Mouse (Mus musculus) midbrain, embryonic 11.5 days (tissue): ENCODE measurements around the gene Sart1. TPM values are rescaled to one million over a fixed set of nuclear protein-coding genes. Genes with fewer than 3 reads are reported as not detected.

Source experiments
- ATAC-seq: fragments of 200-750 bp; cut with Nextera tagmentation; 2 replicates; pipeline ENCODE4 v1.8.0; 2017; ENCODE audit warnings: moderate TSS enrichment, moderate library complexity; ENCODE audit not compliant: low FRiP score
- DNase-seq: peaks from one replicate; pipeline ENCODE4 v3.0.0; 2015; ENCODE audit warnings: low spot score; ENCODE audit errors: missing footprints
- H3K27ac ChIP-seq: fragments of 300-500 bp; sonication (generic); 2 replicates; pipeline ENCODE4 v1.5.1; 2014; ENCODE audit warnings: low read depth, low read length
- H3K27me3 ChIP-seq: fragments of 300-500 bp; sonication (generic); 2 replicates; pipeline ENCODE4 v1.6.1; 2014; ENCODE audit warnings: mild to moderate bottlenecking, low read length, moderate library complexity, mixed read lengths; ENCODE audit not compliant: control insufficient read depth, insufficient read depth
- H3K36me3 ChIP-seq: fragments of 300-500 bp; sonication (generic); 2 replicates; pipeline ENCODE4 v1.6.1; 2014; ENCODE audit warnings: mild to moderate bottlenecking, low read length, moderate library complexity, mixed read lengths; ENCODE audit not compliant: control insufficient read depth, insufficient read depth
- H3K4me1 ChIP-seq: fragments of 300-500 bp; sonication (generic); 2 replicates; pipeline ENCODE4 v1.6.1; 2014; ENCODE audit warnings: low read length; ENCODE audit not compliant: control insufficient read depth, insufficient read depth
- H3K4me2 ChIP-seq: fragments of 300-500 bp; sonication (generic); 2 replicates; pipeline ENCODE4 v1.6.1; 2014; ENCODE audit warnings: mild to moderate bottlenecking, moderate library complexity
- H3K4me3 ChIP-seq: fragments of 300-500 bp; sonication (generic); 2 replicates; pipeline ENCODE4 v1.5.1; 2014; ENCODE audit warnings: low read depth, low read length
- H3K9ac ChIP-seq: fragments of 300-500 bp; sonication (generic); 2 replicates; pipeline ENCODE4 v1.6.1; 2014; ENCODE audit warnings: low read length
- H3K9me3 ChIP-seq: fragments of 300-500 bp; sonication (generic); 2 replicates; pipeline ENCODE4 v1.6.1; 2016; ENCODE audit warnings: low read length; ENCODE audit not compliant: control insufficient read depth
- WGBS: fragments of 180-500 bp; shearing (Covaris S2); extraction: QIAGEN DNeasy Blood & Tissue Kit; methylation state at CpG from one replicate; pipeline ENCODE4 v1.1.7; 2014; 5-methylcytosine and 5-hydroxymethylcytosine counted together
- polyA plus RNA-seq: library from polyadenylated mRNA; unstranded; fragments of >200 nt; fragmentation: Nextera tagmentation; extraction: Ambion mirVana; gene quantifications from 2 replicates; pipeline ENCODE4 v1.2.1, GENCODE M21; 2014

Sart1 gene
- polyA plus RNA-seq, 1 experiment from 2014 or later = 81.0 TPM

- DNase-seq (peak; percentile 93), ATAC-seq (no peak)
- WGBS = 6% methylated on average over 34 of the region's 34 CpGs
- Histone ChIP-seq H3K9ac (peak overlapping the region; percentile 62), H3K36me3 (no peaks in the 10 kb centered on the region), H3K4me2 (peak overlapping the region; percentile 67), H3K4me3 (peak overlapping the region; percentile 34), H3K27ac (no peak overlapping the region), H3K4me1 (peaks cover 4% of the 10 kb centered on the region), H3K9me3 (no peaks in the 10 kb centered on the region), H3K27me3 (no peaks in the 10 kb centered on the region)
Observed at GRCm38 (mm10) chr19:5348526-5349501, 39.7 kb downstream of the Sart1 start.

- H3K4me2 ChIP-seq = no peak overlapping the region
- H3K36me3 ChIP-seq = no peaks in the 10 kb centered on the region
- no peak overlapping the region for H3K4me3 ChIP-seq
- no peak overlapping the region for H3K9ac ChIP-seq
- H3K9me3 ChIP-seq = no peaks in the 10 kb centered on the region
- no peak for ATAC-seq
- WGBS = 77% methylated on average over 6 of the region's 6 CpGs
- no peak overlapping the region for H3K27ac ChIP-seq
- H3K27me3 ChIP-seq = no peaks in the 10 kb centered on the region
- H3K4me1 ChIP-seq = peaks cover 4% of the 10 kb centered on the region
- DNase-seq = no peak
Observed at GRCm38 (mm10) chr19:5348064-5348463, 40.4 kb downstream of the Sart1 start.

- no peaks in the 10 kb centered on the region for H3K9me3 ChIP-seq
- no peaks in the 10 kb centered on the region for H3K36me3 ChIP-seq
- WGBS = 85% methylated on average over 6 of the region's 6 CpGs
- no peak overlapping the region for H3K9ac ChIP-seq
- DNase-seq (no peak), ATAC-seq (no peak)
- H3K4me3 ChIP-seq = no peak overlapping the region
- H3K4me1 ChIP-seq = peaks cover 4% of the 10 kb centered on the region
- H3K27ac ChIP-seq = no peak overlapping the region
- H3K4me2 ChIP-seq = no peak overlapping the region
- H3K27me3 ChIP-seq = no peaks in the 10 kb centered on the region; the same call in 1 of the 2 replicates
Observed at GRCm38 (mm10) chr19:5345297-5346131, 43.0 kb downstream of the Sart1 start.

GRCm38 (mm10) chr19:5341360-5341759 lies 47.1 kb downstream of the Sart1 start:
- H3K9ac ChIP-seq = no peak overlapping the region
- no peaks in the 10 kb centered on the region for H3K36me3 ChIP-seq
- no peaks in the 10 kb centered on the region for H3K9me3 ChIP-seq
- no peak overlapping the region for H3K4me3 ChIP-seq
- no peak overlapping the region for H3K27ac ChIP-seq
- no peaks in the 10 kb centered on the region for H3K4me1 ChIP-seq
- WGBS = 89% methylated on average over 7 of the region's 7 CpGs
- no peak for DNase-seq
- no peak overlapping the region for H3K4me2 ChIP-seq
- ATAC-seq = no peak
- H3K27me3 ChIP-seq = no peaks in the 10 kb centered on the region; the same call in 1 of the 2 replicates

- ATAC-seq = no peak
- 22% methylated on average over 5 of the region's 5 CpGs for WGBS
- no peak overlapping the region for H3K9ac ChIP-seq
Observed at GRCm38 (mm10) chr19:5337975-5338374, 50.5 kb downstream of the Sart1 start.

GRCm38 (mm10) chr19:5335441-5335840 lies 53.1 kb downstream of the Sart1 start, which contains the start of gene Catsper1:
Catsper1 (plus strand) TSS chr19:5335741.
- ATAC-seq (no peak), DNase-seq (no peak)
- Histone ChIP-seq H3K9me3 (no peaks in the 10 kb centered on the region), H3K9ac (no peak within 1 kb of the TSS), H3K27me3 (no peaks in the 10 kb centered on the region), H3K4me2 (no peak within 1 kb of the TSS), H3K36me3 (no peaks in the 10 kb centered on the region), H3K27ac (no peak within 1 kb of the TSS), H3K4me1 (no peaks in the 10 kb centered on the region), H3K4me3 (no peak within 1 kb of the TSS)
- WGBS = 86% methylated on average over 6 of the region's 6 CpGs

More at GRCm38 (mm10) chr19:5337975-5338374, 50.5 kb downstream of the Sart1 start:
- H3K27ac ChIP-seq = no peak overlapping the region
- no peaks in the 10 kb centered on the region; the same call in 1 of the 2 replicates for H3K27me3 ChIP-seq
- no peaks in the 10 kb centered on the region for H3K4me1 ChIP-seq
- no peaks in the 10 kb centered on the region for H3K36me3 ChIP-seq
- H3K4me3 ChIP-seq = no peak overlapping the region
- DNase-seq = peak; percentile 94
- H3K9me3 ChIP-seq = no peaks in the 10 kb centered on the region
- no peak overlapping the region for H3K4me2 ChIP-seq

GRCm38 (mm10) chr19:5334741-5335140 lies 53.8 kb downstream of the Sart1 start:
- Histone ChIP-seq H3K4me3 (no peak overlapping the region), H3K4me2 (no peak overlapping the region), H3K9me3 (no peaks in the 10 kb centered on the region), H3K27ac (no peak overlapping the region), H3K27me3 (no peaks in the 10 kb centered on the region), H3K9ac (no peak overlapping the region), H3K4me1 (no peaks in the 10 kb centered on the region), H3K36me3 (no peaks in the 10 kb centered on the region)
- DNase-seq (no peak), ATAC-seq (no peak)
- 85% methylated on average over 5 of the region's 5 CpGs for WGBS

GRCm38 (mm10) chr19:5327970-5328369 lies 60.5 kb downstream of the Sart1 start:
- no peak for ATAC-seq
- 77% methylated on average over 19 of the region's 19 CpGs for WGBS
- no peaks in the 10 kb centered on the region for H3K9me3 ChIP-seq
- H3K36me3 ChIP-seq = no peaks in the 10 kb centered on the region
- no peak for DNase-seq
- no peak overlapping the region for H3K27ac ChIP-seq
- H3K4me1 ChIP-seq = no peaks in the 10 kb centered on the region
- no peaks in the 10 kb centered on the region for H3K27me3 ChIP-seq
- no peak overlapping the region for H3K4me2 ChIP-seq
- H3K4me3 ChIP-seq = no peak overlapping the region
- no peak overlapping the region for H3K9ac ChIP-seq
